Mouse (Mus musculus): Measurements from ENCODE around the gene Pigh. TPM values are rescaled to one million over a fixed set of nuclear protein-coding genes. Genes with fewer than 3 reads are reported as not detected.

Gene Pigh
- 10 to 100 TPM in 1 of 2 experiments, 1 to 10 TPM in 1; 7.8 to 11.6 TPM for total RNA-seq (2021)
- long read RNA-seq, experiment 1, partial matches to known transcripts, result 2 of 8 reads
- long read RNA-seq, experiment 1, other reads (novel, unspliced or antisense), result 1 of 8 reads
- long read RNA-seq, experiment 2, transcript Pigh-201 (4 exons, 2,339 nt), result major isoform, 7 of 10 reads
- long read RNA-seq, experiment 2, partial matches to known transcripts, result 0 of 10 reads
- long read RNA-seq, experiment 2, other reads (novel, unspliced or antisense), result 0 of 10 reads

DNA sequence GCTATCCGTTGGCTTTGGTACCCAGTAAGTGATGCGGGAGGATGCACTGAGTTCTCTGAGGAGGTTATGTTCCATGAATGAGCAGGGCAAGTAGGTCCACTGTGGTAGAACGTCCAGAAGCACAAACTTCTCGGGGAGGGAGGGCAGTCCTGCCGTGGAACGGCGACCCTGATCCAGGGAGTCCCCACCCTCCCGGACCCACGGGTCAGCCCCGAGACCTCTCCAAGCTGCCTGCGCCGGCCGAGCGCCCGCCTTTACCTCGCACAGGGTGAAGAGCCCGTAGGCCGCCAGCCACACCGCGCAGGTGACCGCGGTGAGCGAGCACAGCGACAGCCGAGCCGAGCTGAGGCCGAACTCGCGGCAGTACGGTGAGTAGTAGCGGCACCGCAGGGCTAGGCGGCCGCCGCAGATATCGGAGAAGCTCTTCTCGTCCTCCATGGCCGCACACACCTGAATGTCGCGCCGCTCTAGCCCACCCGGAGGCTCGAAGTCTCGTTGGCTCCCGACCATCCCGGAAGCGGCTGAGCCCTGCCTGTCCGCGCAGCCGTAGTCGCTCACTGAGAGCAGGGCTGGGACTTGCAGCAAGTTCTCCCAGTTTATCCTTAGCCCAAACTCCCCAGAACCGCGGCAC is at the start of gene Pigh:
TSS of gene Pigh (minus strand) at position 470 of the 631 bp plus-strand sequence.
- DNase-seq, result peak; percentile 92 to 93

DNA sequence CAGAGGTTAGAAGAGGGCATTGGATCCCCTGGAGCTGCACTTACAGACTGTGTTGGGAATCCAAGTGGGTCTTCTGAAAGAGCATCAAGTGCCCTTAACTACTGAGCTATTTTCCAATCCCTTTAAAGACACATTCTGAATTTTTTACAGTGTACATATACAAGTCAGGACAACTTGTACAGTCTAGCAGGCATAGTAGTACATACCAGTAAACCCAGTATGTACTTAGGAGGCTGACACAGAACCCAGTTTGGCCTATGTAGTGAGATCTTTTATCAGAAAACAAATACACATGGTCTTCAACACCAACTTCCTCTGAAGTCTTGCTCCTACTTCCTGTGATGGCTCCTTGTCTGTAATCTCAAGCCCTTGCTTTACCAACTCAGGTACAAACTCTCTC is 49.5 kb upstream of the Pigh start:
- no peak for DNase-seq

DNA sequence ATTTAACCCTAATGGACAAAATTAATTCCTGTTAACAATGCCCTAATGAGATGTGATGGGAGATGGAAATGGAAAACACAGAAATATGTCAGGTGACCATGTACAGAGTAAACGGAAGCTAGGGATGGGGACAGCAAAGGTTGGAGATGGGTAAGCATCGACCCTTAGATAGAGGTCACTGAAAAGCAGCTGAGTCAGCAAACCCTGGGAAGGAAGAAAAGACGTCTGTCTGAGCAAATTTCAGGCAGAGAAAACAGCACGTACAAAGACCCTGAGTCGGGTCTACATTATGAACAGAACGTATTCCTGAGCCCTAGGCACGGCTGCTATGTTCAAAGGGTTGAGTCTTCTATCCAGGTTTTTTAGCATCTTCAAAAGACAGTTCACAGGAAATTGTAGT is 47.5 kb upstream of the Pigh start:
- DNase-seq, result no peak

DNA sequence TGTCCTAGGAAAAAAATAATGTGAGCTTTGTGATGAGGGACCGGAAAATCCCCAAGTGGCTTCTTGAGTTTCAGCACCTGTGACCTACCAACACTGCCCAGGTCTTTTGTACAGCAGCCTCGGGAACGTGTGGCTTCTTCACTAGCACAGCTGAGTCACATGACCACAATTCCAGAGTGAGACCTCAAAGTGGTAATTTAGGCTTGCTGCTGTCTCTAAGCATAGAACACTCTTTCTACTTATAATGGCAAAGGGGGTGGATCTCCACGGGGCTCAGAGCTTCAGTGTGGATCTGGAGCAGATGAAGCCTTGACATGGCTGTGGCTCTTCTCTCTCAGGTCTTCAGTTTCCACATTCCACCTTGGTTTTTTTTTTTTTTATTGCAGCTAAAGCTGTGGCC is 45.7 kb upstream of the Pigh start:
- no peak for DNase-seq

DNA sequence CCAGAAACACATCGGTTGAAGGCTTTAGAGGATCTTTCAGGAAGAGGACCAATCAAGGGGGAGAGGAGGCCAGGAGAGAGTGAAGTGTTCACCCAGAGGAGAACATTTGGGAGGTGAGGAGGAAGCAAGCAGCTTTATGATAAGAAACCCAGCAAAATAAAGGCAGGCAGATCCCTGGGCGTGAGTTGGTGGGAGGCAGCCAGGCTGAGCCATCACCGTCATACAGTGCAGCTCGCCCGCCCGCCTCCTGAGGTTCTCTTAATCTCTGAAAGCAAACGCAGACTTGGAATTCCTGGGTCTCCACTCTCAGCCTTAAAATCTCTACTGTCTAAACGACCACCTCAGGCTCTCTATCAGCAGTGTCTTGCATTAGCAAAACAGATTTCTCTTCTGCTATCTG is 45.2 kb upstream of the Pigh start:
- no peak for DNase-seq

DNA sequence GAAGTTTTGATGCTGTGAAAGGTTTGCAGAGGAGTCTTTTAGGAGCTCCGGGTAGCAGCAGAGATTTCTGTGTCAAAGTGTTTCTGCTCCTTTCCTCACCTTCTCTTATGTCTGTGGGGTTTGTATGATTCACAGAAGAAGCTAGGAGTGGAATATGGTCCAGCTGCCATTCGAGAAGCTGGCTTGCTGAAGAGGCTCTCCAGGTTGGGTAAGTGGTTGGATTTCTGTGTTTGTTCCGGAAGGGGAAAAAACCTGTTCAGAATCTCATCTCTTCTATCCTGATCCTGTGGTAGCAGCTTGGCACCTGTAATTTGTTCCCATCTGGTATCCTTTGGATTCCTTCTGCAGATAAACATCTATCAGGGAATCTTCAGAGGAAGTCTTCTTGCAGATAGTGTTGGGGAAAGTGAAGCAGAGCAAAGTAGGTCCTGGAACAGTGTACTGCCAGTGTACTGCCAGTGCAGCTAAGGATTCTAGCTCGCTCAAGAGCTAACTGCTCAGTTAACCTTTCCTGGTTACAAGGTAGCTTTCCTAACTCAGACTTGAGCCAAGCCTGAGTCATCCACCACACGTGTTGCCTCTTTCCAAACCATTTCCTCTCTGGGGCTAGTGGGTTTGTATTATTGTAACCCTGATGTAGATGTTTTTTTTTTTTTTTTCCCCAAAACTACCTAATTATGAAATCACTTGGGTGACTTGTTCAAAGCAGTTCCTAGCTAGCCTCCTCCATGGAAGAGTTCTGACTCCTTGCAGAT is 42.4 kb upstream of the Pigh start:
- DNase-seq, result no peak

DNA sequence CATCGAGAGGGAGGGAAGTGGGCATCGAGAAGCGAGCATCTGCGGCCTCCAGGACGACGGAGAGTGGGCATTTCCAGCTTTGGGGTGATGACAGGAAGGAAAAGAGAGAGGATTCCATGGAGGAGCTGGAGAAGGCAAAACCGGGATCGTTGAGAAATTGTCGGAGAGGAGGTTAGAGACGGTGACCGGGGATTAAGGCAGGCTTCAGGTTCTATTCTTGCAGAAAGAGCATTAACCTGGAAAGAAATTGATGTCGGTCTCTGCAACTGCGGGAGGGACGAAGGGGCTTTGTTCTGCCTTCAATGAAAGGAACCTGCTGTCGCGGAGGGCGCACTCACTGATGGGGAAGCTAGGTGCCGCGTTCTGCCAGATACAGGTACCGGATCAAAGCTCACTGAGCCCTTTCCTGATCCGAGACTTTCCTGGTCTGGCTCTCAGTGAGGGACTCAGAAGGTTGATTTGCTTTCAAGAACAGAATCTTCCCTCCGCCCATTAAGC is 41.8 kb upstream of the Pigh start:
- no peak for DNase-seq

DNA sequence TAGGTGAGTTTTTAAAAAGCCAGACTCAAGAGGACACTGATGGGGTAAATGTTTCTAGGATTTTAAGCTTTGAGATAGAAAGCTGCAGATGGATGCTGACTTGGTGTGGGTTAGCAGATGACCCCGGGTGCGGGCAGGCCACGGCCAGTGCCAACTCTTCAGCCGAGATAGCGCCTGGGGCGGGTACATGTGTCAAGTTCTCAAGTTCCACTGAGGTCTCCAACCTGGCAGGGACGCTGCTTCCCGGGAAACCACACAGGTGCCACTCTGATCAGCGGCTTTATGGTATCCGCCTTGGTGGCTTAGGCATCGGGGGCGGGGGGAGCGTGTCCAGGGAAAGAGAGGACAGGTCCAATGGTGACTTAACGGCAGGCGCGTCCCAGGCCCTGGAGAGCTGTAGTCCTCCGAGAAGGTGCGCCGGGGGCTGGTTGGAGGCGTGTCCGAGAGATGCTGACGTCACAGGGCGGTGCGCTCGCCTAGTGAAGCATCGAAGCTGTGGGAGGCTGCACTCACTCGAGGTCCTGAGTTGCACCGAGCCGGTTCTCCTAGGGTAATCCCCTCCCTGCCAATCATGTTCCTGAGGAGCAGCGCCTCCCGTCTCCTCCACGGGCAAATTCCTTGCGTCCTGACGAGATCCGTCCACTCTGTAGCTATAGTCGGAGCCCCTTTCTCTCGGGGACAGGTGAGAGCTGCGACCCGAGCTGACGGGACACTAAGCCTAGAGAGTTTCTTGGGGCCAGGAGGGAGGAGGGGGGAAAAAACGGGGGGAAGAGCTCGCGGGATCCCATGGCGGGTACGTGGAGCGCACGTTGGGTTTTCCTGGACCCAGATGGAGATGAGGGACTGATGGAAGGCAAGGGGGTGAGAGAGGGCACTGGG is 41.1 kb upstream of the Pigh start, which contains the start of gene Arg2:
TSS of gene Arg2 (plus strand) at position 479 of the 879 bp plus-strand sequence.
- peak; percentile 73 to 79 for DNase-seq

DNA sequence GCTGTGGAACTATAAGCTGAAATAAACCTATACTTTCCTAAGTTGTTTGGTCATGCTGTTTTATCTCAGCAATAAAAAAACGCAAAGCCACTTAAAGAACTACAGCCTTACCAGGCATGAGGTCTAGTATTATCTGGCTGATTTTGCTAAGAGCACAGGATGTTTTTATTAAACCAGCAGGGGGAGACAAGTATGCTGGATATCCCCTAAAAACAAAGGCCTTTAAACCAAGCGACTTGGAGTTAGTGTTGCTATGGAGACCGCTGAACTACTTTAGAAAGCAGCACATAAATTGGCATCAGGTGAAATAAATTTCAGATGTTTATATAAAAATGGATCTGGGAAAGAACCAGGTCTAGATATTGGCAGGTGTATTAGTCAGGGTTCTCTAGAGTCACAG is 33.4 kb upstream of the Pigh start:
- DNase-seq, result no peak

DNA sequence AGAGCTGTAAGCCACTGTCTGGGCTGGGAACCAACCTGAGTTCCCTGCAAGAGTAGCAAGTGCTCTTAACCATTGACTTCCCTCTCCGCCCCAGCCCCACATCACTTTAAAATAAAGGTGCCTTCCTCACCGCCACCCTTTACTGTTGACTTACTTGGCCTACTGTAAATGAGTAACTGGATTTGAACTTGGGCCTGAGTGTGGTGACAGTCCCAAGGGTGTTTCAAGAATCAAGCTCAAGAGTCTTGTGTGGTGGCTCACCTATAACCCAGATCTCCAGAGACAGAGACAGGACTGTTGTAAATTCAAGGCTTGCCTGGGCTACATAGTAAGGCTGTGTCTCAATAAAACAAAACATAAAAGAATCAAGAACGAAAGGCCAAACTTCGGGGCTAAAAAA is 29.5 kb upstream of the Pigh start:
- no peak for DNase-seq

DNA sequence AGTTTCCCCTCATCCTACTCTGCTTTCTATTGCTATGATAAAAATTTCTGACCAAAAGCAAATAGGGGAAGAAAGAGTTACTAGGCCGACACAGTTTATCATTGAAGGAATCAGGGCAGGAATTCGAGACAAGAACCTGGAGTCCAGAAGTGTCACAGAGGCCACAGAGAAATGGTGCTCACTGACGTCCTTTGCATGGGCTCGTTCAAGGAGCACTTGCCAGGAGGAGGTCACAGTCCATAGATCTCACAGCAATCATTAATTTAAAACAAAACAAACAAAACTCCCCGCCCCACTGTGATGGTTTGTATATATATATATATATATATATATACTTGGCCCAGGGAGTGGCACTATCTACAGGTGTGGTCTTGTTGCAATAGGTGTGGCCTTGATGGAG is 15.9 kb upstream of the Pigh start:
- no peak for DNase-seq

DNA sequence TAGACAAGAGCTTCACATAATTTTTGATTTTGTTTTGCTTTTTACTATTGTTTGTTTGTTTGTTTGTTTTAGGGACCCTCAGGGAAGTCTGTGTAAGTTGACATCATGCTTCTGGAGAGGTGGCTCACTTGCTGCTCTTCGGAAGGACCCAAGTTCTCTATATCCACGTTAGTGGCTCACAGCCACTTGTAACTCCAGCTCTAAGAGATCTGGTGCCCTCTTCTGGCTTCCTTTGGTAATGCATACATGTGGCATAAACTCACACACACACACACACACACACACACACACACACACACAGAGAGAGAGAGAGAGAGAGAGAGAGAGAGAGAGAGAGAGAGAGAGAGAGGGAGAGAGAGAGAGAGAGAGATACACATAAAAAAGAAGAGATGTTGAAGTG is 15.1 kb upstream of the Pigh start:
- no peak for DNase-seq

DNA sequence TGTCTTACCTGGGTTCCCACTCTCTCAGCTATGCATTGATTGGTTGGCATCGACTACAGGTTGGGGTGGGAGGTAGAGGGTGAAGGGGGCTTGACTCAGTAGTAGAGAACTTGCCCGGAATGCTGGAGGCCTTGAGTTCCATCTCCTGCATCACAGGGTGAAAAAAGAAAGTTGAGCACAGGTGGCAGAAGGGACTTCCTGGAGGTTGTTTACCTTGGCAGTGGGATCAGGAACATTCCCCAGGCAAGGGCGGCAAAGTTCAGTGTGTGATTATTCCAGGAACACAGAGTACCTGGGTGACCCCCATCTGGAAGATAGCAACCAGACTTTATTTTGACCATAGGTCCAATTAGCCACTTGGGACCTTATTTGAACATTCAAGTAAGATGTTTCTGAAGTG is 14.3 kb upstream of the Pigh start:
- no peak for DNase-seq

DNA sequence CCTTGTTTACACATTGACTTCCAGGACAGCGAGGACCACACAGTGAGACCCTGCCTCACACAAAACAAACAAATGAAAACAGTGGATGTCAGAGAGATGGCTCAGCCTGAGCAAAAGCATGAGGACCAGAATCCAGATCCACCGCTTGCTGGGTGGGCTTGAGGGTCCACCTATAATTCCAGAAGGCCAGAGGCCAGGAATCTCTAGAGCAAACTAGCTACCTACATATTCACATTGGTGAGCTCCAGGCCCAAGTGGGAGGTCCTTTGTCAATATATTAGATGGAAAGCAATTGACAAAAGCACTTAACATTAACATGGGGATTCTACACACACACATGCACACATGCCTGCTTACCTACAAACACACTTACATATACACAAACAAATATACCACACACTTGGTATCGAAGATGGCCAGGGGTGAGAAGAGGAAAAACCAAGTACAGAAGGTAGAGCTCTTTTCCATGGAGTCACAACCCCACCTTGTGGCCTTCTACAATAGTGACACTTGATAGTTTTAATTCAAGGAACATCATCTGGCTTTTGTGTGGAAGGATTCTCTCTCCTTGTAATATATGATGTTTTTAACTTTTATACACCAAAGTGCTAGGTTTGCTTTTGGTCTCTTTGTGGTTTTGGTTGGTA is 7.8 kb upstream of the Pigh start:
- peak; percentile 7 to 26 for DNase-seq

DNA sequence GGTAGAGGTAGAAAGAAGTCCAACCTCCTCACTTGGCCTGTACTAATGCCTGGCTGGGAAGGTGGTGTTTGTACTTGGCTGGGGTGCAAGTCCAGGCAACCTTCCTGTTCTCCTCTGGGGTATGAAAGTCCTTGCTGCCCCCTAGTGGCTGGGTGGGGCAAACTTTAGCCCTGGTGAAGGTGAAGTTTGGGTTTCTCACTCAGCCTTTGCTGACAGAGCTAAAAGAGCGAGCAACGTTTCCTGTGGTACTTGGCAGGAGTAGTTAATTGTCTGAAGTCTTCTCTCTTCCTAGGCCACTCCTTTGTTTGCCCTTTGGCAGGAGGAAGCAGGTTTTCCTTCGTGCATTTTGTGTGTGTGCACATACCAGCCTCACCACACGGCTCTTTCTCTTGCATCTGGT is 3.1 kb upstream of the Pigh start:
- DNase-seq, result peak; percentile 68 to 86

DNA sequence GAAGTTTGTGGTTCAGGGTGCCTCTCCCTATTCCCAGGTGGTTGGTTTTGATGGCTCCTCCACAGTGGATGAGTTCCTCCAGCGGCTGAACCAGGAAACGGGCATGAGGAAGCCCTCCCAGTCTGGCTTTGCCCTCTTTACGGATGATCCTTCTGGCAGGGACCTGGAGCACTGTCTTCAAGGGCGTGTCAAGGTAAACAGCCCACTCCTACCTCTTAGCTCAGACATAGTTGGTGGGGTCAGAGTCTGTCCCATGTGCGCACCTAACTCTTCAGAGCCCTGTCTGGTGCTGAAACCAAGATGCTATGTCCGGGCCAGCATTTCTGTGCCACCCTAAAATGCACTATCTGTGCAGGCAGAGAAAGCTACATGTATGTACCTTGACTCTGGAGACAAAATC is 16.1 kb downstream of the Pigh start:
- no peak for DNase-seq

DNA sequence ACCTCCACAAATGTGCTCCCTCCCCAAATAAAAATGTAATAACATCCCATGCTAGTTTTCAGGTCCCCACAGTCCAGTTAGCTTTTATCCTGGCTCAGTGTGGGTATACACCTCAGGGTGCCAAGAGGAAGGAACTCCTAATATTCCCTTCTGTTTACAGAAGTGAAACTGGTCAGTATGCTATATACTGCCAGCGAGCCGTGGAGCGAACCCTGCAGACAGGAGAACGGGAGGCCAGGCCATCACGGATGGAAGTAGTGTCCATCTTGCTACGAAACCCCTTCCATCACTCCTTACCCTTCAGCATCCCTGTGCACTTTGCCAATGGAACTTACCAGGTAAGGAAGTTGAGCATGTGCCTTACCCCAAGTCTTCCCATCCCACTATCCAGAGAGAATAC is 16.9 kb downstream of the Pigh start:
- no peak for DNase-seq

DNA sequence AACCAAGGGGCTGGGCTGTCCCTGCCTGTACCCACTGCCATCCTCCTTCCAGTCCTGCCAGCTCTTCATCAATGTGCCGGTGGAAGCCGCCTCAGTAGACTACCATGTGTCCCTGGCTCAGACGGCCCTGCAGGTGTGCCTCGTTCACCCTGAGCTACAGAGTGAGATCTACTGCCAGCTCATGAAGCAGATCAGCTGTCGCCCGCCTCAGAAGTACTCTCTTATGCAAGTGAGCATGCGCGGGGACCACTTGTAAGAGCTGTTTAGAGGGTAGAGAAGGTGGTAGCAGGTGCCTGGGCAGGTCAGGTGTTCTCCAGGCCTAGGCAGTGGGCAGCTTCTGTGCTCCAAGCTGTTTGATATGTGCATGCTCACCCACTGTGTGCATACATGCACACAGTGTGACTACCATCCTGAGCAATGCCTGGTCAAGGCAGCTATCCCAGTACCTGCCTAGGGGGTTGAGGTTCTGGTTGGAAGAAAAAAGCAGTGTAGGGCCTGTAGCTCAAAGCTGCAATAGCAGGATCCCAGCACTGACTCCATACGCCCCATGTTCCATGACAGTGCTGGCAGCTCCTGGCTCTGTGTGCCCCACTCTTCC is 18.6 kb downstream of the Pigh start:
- no peak for DNase-seq

DNA sequence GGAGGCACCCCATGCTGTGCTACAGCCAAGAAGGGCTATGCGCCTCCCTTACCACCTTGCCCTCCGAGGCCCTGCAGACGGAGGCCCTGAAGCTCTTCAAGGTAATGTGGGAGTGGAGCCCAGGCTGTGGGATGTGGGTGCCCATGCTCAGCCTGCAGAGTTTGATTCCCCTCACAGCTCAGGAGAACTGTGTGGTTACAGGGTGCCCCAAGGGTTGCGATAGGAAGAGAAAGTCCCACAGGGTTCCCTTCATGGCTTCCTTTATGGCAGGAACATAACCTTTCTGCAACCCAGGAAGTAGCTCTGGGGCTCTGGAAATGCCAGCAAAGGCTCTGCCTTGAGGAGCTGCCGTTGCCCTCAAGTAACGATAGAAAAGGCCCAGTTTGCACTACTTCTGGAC is 19.5 kb downstream of the Pigh start:
- DNase-seq, result no peak

DNA sequence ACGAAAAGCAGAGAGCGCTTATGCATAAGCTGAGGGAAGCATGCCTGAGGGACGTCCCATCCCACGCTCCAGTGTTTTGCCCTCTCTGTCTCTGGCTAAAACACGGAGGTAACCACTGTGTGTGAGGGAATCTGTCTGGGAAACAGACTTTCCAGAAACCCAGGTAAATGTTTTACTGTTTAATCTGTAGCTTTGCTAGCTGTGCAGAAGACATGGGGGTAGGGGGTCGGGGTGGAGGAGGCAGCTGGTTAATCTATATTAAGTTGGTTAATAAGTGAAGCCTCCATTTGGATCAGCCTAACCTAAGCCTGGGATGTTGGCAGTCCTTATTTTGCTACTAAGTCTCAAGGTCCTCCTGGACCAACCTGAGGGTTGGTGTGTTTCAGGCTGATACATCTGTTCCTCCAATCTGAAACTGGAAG is 20.3 kb downstream of the Pigh start:
- DNase-seq, result no peak

DNA sequence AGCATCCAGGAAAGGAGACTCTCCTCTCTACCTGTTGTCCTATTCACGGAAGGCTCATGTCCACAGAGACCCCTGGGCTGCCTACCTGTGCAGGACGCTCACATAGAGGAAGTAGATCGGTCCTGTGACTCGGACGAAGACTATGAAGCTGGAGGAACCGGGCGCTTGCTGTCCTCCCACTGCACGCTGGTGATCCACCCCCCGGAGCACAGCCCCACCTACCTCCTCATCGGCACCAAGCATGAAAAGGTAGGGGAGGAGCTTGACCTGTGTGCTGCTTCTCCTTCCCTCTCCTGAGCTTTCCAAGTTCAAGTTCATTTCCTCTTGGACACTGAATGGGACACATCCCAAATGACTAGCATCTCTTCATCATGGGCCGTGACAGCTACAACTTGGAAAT is 21.1 kb downstream of the Pigh start:
- DNase-seq, result no peak
